Mouse (Mus musculus): ENCODE results near the gene Cacna1d.

Gene Cacna1d

GRCm38 (mm10) chr14:30458820-30459219 is 32.4 kb downstream of the Cacna1d start:
- no peak for DNase-seq (ENCODE audit: low spot score)

GRCm38 (mm10) chr14:30457897-30458296 is 33.4 kb downstream of the Cacna1d start:
- DNase-seq (ENCODE audit: low spot score), result no peak

- DNase-seq (ENCODE audit: low spot score), result no peak
Measured at GRCm38 (mm10) chr14:30457436-30457835, 33.8 kb downstream of the Cacna1d start.

- no peak for DNase-seq (ENCODE audit: low spot score)
Measured at GRCm38 (mm10) chr14:30455801-30456595, 35.3 kb downstream of the Cacna1d start.

GRCm38 (mm10) chr14:30439915-30440314 is 51.3 kb downstream of the Cacna1d start:
- no peak for DNase-seq (ENCODE audit: low spot score)

GRCm38 (mm10) chr14:30435316-30435715 is 55.9 kb downstream of the Cacna1d start:
- DNase-seq (ENCODE audit: low spot score), result no peak

- no peak for DNase-seq (ENCODE audit: low spot score)
Measured at GRCm38 (mm10) chr14:30430446-30430845, 60.8 kb downstream of the Cacna1d start.

- no peak for DNase-seq (ENCODE audit: low spot score)
Measured at GRCm38 (mm10) chr14:30430026-30430425, 61.2 kb downstream of the Cacna1d start.

- no peak for DNase-seq (ENCODE audit: low spot score)
Measured at GRCm38 (mm10) chr14:30429606-30430005, 61.6 kb downstream of the Cacna1d start.

- DNase-seq (ENCODE audit: low spot score), result no peak
Measured at GRCm38 (mm10) chr14:30428757-30429156, 62.5 kb downstream of the Cacna1d start.

GRCm38 (mm10) chr14:30425876-30426275 is 65.4 kb downstream of the Cacna1d start:
- no peak for DNase-seq (ENCODE audit: low spot score)

GRCm38 (mm10) chr14:30425175-30425574 is 66.1 kb downstream of the Cacna1d start:
- no peak for DNase-seq (ENCODE audit: low spot score)

- no peak for DNase-seq (ENCODE audit: low spot score)
Measured at GRCm38 (mm10) chr14:30424638-30425037, 66.6 kb downstream of the Cacna1d start.

GRCm38 (mm10) chr14:30422376-30423140 is 68.7 kb downstream of the Cacna1d start:
- DNase-seq (ENCODE audit: low spot score), result no peak

GRCm38 (mm10) chr14:30419458-30419857 is 71.8 kb downstream of the Cacna1d start:
- no peak for DNase-seq (ENCODE audit: low spot score)

GRCm38 (mm10) chr14:30419046-30419445 is 72.2 kb downstream of the Cacna1d start:
- no peak for DNase-seq (ENCODE audit: low spot score)

- no peak for DNase-seq (ENCODE audit: low spot score)
Measured at GRCm38 (mm10) chr14:30415830-30416229, 75.4 kb downstream of the Cacna1d start.

GRCm38 (mm10) chr14:30414131-30414530 is 77.1 kb downstream of the Cacna1d start:
- no peak for DNase-seq (ENCODE audit: low spot score)

GRCm38 (mm10) chr14:30409331-30409730 is 81.9 kb downstream of the Cacna1d start:
- DNase-seq (ENCODE audit: low spot score), result no peak

- DNase-seq (ENCODE audit: low spot score), result no peak
Measured at GRCm38 (mm10) chr14:30405456-30406225, 85.6 kb downstream of the Cacna1d start.

GRCm38 (mm10) chr14:30378306-30378705 is 112.9 kb downstream of the Cacna1d start:
- DNase-seq (ENCODE audit: low spot score), result no peak

GRCm38 (mm10) chr14:30372878-30373277 is 118.4 kb downstream of the Cacna1d start:
- no peak for DNase-seq (ENCODE audit: low spot score)
